Mouse (Mus musculus) embryonic facial prominence, embryonic 15.5 days (tissue): ENCODE results near the gene Nrtn. TPM values are rescaled to one million over a fixed set of nuclear protein-coding genes. Genes with fewer than 3 reads are reported as not detected.
A peak's percentile ranks its signal among the peaks of the same experiment; 100 is the strongest.

Experiments
- ATAC-seq: fragments of 200-750 bp; cut with Nextera tagmentation; 2 replicates; pipeline ENCODE4 v1.8.0; 2017; ENCODE audit warnings: low read depth, moderate TSS enrichment; ENCODE audit not compliant: insufficient number of reproducible peaks, low FRiP score, low TSS enrichment
- H3K27ac ChIP-seq: fragments of 300-500 bp; sonication (generic); replicated peaks from 2 replicates; pipeline ENCODE4 v1.5.1; 2015; ENCODE audit warnings: mild to moderate bottlenecking, inconsistent platforms
- H3K27me3 ChIP-seq: fragments of 300-500 bp; sonication (generic); 2 replicates; pipeline ENCODE4 v1.6.1; 2015; ENCODE audit warnings: inconsistent platforms
- H3K36me3 ChIP-seq: fragments of 300-500 bp; sonication (generic); 2 replicates; pipeline ENCODE4 v1.6.1; 2015; ENCODE audit warnings: mild to moderate bottlenecking, inconsistent platforms
- H3K4me1 ChIP-seq: fragments of 300-500 bp; sonication (generic); 2 replicates; pipeline ENCODE4 v1.6.1; 2015; ENCODE audit warnings: inconsistent platforms
- H3K4me2 ChIP-seq: fragments of 300-500 bp; sonication (generic); replicated peaks from 2 replicates; pipeline ENCODE4 v1.6.1; 2015; ENCODE audit warnings: mild to moderate bottlenecking, inconsistent platforms
- H3K4me3 ChIP-seq: fragments of 300-500 bp; sonication (generic); replicated peaks from 2 replicates; pipeline ENCODE4 v1.5.1; 2015; ENCODE audit warnings: mild to moderate bottlenecking, inconsistent platforms
- H3K9ac ChIP-seq: fragments of 300-500 bp; sonication (generic); 2 replicates; pipeline ENCODE4 v1.6.1; 2015; ENCODE audit warnings: inconsistent platforms
- H3K9me3 ChIP-seq: fragments of 300-500 bp; sonication (generic); replicated peaks from 2 replicates; pipeline ENCODE4 v1.6.1; 2016; ENCODE audit warnings: inconsistent platforms
- WGBS: fragments of 180-500 bp; shearing (Covaris S2); methylation state at CpG from one replicate; pipeline ENCODE4 v1.1.7; 2015; 5-methylcytosine and 5-hydroxymethylcytosine counted together
- polyA plus RNA-seq: library from polyadenylated mRNA; unstranded; fragments of >200 nt; fragmentation: Nextera tagmentation; extraction: Ambion mirVana; gene quantifications from 2 replicates; pipeline ENCODE4 v1.2.1, GENCODE M21; 2015

Nrtn gene
- polyA plus RNA-seq, 1 experiment from 2014 or later = 29.5 TPM

DNA sequence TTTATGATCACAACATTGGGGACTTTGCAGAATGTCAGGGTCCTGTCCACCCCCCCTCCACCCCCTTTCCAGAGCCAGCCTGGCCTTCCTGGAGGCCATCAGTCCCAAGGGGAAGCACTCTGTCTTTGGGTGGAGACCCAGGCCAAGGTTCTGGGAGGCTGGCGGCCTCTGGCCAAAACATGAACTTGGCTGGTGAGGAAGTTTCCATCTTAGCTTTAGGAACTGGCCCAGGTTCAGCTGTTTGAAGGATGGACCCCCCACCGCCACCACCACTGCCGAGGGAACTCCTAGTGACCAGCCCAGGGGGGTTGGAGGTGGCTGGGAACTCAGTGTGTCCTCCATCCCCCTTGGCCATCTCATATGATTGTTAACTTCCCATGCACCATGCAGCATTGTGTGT is 3.7 kb upstream of the Nrtn start:
- H3K36me3 ChIP-seq = no peaks in the 10 kb centered on the region
- H3K27ac ChIP-seq = no peak overlapping the region
- no peaks in the 10 kb centered on the region for H3K9me3 ChIP-seq
- no peak overlapping the region for H3K4me3 ChIP-seq
- no peak overlapping the region for H3K9ac ChIP-seq
- no peak overlapping the region for H3K4me2 ChIP-seq
- no peak for ATAC-seq
- 66% methylated on average over 3 of the region's 3 CpGs for WGBS
- peaks cover 3% of the 10 kb centered on the region for H3K27me3 ChIP-seq
- peaks cover 57% of the 10 kb centered on the region for H3K4me1 ChIP-seq

GRCm38 (mm10) chr17:56759261-56759660 is 1.9 kb upstream of the Nrtn start:
- Histone ChIP-seq H3K36me3 (no peaks in the 10 kb centered on the region), H3K9me3 (no peaks in the 10 kb centered on the region), H3K27me3 (peaks cover 15% of the 10 kb centered on the region), H3K4me1 (peaks cover 60% of the 10 kb centered on the region), H3K4me3 (no peak overlapping the region), H3K9ac (no peak overlapping the region), H3K27ac (no peak overlapping the region), H3K4me2 (no peak overlapping the region)
- WGBS = 44% methylated on average over 7 of the region's 7 CpGs
- ATAC-seq = no peak

DNA sequence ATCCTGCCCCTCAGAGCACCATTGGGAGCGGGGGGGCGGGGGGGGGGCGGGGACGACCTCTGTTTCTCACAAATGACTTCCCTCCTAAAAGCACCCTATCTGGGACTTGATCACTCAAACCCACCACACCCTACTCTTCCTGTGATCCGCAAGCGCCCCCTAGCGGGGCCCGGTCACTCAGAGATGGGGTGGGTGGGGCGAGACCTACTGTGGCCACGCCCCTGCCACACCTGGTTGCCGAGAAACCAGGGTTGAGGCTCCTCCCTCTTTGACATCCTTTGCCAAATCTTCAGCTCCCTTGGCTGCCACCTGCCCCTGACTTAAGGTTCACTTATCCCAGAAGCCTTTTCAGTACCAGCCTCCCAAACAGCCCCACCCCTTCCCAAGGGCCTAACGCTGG is 802 bp upstream of the Nrtn start:
- no peak overlapping the region for H3K27ac ChIP-seq
- H3K4me1 ChIP-seq = peaks cover 69% of the 10 kb centered on the region
- peak overlapping the region; percentile 61; the same call in 1 of the 2 replicates for H3K4me3 ChIP-seq
- peak overlapping the region; percentile 95 for H3K4me2 ChIP-seq
- H3K36me3 ChIP-seq = no peaks in the 10 kb centered on the region
- ATAC-seq = no peak
- H3K9me3 ChIP-seq = no peaks in the 10 kb centered on the region
- H3K9ac ChIP-seq = no peak overlapping the region
- peaks cover 26% of the 10 kb centered on the region for H3K27me3 ChIP-seq
- WGBS = 7% methylated on average over 12 of the region's 12 CpGs

DNA sequence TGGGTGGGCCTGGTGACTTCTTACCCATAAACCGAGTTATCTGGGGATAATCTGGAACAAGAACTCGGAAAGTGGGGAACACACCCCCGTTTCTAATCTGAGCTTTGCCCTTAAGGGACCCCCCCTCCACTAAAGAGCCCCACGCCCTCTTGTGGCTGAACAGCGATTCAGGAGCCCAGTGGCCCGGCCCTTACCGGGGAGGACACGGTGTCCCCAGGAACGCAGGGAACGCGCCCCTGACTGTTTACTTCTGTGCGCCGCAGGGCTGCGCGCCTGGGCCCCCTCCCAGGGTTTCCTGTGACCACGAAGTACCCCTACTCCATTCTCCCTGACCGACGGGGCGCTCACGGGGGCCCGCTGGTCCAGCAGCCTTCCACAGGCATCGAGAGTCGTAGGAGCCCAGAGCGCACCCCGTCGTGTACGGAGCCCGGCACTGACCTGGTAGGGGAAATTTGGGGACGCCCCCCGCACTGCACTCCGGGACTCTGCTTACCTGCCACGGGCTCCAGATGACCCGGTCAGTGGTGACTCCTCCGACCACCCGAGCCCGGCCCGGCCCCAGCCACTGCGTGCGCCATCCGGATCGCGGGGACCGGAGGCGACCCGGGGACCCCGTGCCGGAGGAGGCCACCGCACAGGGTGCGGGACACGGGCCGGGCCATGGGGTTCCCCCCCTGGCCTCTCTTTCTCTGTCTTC is 479 bp downstream of the Nrtn start:
- Histone ChIP-seq H3K9me3 (no peaks in the 10 kb centered on the region), H3K9ac (peak overlapping the region; percentile 58), H3K4me1 (peaks cover 58% of the 10 kb centered on the region), H3K27me3 (peaks cover 39% of the 10 kb centered on the region), H3K36me3 (no peaks in the 10 kb centered on the region), H3K4me2 (peak overlapping the region; percentile 95), H3K27ac (no peak overlapping the region), H3K4me3 (peak overlapping the region; percentile 61)
- peak; percentile 12; the same call in 1 of the 2 replicates for ATAC-seq
- under 1% methylated on average over 51 of the region's 51 CpGs for WGBS

DNA sequence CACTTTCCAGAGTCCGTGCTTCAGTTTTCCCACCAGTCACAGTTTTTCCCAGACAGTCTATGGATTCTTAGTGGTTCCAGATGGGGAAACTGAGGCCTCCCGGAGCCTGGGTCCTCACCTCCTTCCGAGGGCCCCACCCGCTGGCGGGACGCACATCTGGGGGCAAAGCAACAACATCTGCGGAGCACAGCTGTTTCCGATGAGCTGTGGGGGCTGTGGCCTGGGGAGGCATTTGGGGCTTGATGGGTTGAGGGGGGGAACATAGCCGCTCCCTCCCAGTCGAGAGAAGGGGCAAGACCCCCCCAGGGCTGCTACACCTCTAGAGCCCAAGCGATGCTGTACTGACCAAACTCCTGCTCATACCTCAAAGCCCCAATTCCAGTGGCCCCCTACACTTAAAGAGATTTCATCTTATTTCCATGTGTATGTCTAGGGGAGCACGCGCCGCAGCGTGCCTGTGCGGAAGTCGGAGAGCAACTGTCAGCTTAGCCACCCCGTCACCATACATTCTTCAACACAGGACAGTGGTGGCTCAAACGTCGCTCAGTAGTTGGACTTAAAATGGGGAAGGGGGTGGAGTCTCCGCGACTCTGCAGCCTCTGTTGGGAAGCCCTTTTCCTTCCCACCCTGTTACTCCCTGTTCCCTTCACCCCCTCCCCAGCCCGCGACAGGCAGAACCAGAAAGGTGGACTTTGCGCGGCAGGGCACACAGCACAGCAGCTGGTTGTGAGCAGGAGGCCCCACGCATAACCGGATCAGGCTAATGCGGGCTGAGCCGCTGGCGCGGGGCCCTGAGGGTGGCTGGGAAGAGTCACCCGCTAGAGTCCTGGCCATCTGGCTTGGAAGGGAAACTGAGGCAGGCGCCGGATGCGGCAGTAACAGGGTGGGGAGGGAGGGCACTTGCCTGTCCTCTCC is 2.8 kb downstream of the Nrtn start:
- no peak for ATAC-seq
- 7% methylated on average over 36 of the region's 36 CpGs for WGBS
- H3K4me1 ChIP-seq = peaks cover 57% of the 10 kb centered on the region
- no peaks in the 10 kb centered on the region for H3K36me3 ChIP-seq
- H3K9me3 ChIP-seq = no peaks in the 10 kb centered on the region
- H3K4me2 ChIP-seq = peak overlapping the region; percentile 27
- H3K27me3 ChIP-seq = peaks cover 46% of the 10 kb centered on the region
- no peak overlapping the region for H3K9ac ChIP-seq
- no peak overlapping the region for H3K27ac ChIP-seq
- 0 out of 2 replicates have a peak overlapping the region, but pooled peaks have one; percentile 4 for H3K4me3 ChIP-seq

GRCm38 (mm10) chr17:56753452-56753851 is 3.9 kb downstream of the Nrtn start:
- peaks cover 53% of the 10 kb centered on the region for H3K4me1 ChIP-seq
- no peak overlapping the region for H3K27ac ChIP-seq
- WGBS = 23% methylated on average over 15 of the region's 15 CpGs
- no peak overlapping the region for H3K9ac ChIP-seq
- H3K36me3 ChIP-seq = no peaks in the 10 kb centered on the region
- peaks cover 46% of the 10 kb centered on the region for H3K27me3 ChIP-seq
- H3K9me3 ChIP-seq = no peaks in the 10 kb centered on the region
- 0 out of 2 replicates have a peak overlapping the region, but pooled peaks have one; percentile 27 for H3K4me2 ChIP-seq
- ATAC-seq = no peak
- no peak overlapping the region for H3K4me3 ChIP-seq

DNA sequence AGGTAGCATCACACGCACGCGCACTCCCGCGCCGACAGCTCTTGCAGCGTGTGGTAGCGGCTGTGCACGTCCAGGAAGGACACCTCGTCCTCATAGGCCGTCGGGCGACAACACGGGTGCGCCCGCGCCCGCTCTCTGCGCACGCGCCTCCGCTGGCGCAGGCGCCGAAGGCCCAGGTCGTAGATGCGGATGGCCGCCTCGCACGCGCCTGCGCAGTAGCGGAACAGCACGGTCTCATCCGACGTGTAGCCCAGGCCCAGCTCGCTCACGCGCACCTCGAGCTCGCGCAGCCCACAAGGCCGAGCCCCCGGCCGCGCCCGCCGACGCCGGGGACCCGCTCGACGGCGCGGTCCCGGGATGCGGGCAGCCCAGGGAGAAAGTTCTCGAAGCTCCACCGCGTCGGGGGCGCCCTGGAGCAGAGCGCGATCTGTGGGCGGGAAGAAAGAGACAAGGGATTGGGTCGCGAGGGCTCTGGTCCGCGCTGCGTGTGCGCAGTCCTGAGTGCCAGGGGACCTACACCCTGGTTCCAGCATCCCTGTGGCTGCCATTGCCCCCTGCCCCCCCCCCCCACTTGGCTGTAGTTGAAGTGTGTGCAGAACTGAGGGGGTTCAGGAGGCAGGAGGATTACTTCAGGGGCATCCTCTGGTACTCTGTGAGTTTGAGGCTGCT is 5.8 kb downstream of the Nrtn start:
- Histone ChIP-seq H3K27me3 (peaks cover 43% of the 10 kb centered on the region), H3K9ac (no peak overlapping the region), H3K4me2 (peak overlapping the region; percentile 40), H3K36me3 (no peaks in the 10 kb centered on the region), H3K27ac (no peak overlapping the region), H3K9me3 (no peaks in the 10 kb centered on the region), H3K4me1 (peaks cover 34% of the 10 kb centered on the region), H3K4me3 (peak overlapping the region; percentile 31)
- ATAC-seq = peak; percentile 17; the same call in 1 of the 2 replicates
- WGBS = 28% methylated on average over 68 of the region's 71 CpGs

DNA sequence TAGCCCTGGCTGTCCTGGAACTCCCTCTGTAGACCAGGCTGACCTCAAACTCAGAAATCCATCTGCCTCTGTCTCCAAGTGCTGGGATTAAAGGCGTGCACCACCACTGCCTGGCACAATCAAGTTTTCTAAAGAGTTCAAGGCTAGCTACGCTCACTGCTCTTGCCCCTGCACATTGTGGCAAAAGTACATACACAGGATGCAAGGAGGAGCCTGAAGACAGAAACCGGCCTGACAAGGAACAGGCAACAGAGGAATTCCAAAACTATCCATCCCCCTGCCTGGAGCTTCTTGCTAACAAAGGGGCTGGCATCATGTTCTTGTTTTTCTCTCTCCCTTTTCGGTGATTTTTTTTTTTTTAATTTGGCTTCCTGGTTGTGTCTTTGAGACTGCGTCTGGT is 13.2 kb downstream of the Nrtn start:
- no peak overlapping the region for H3K4me3 ChIP-seq
- 32% methylated on average over 5 of the region's 5 CpGs for WGBS
- 0 out of 2 replicates have a peak overlapping the region, but pooled peaks have one; percentile 0 for H3K27ac ChIP-seq
- 0 out of 2 replicates have a peak, but pooled peaks cover 3% of the 10 kb centered on the region for H3K4me1 ChIP-seq
- no peak overlapping the region for H3K4me2 ChIP-seq
- no peak overlapping the region for H3K9ac ChIP-seq
- no peaks in the 10 kb centered on the region for H3K27me3 ChIP-seq
- H3K36me3 ChIP-seq = no peaks in the 10 kb centered on the region
- no peaks in the 10 kb centered on the region for H3K9me3 ChIP-seq
- ATAC-seq = no peak

- no peak for ATAC-seq
- WGBS = 85% methylated on average over 17 of the region's 17 CpGs
These were observed 16.6 kb downstream of the Nrtn start for GRCm38 (mm10) chr17:56740788-56741160.

GRCm38 (mm10) chr17:56740118-56740787 is 17.1 kb downstream of the Nrtn start:
- 0 out of 2 replicates have a peak, but pooled peaks cover 3% of the 10 kb centered on the region for H3K4me1 ChIP-seq
- no peaks in the 10 kb centered on the region for H3K27me3 ChIP-seq
- H3K36me3 ChIP-seq = no peaks in the 10 kb centered on the region
- H3K27ac ChIP-seq = no peak overlapping the region
- H3K4me2 ChIP-seq = no peak overlapping the region
- no peak for ATAC-seq
- no peaks in the 10 kb centered on the region for H3K9me3 ChIP-seq
- H3K4me3 ChIP-seq = no peak overlapping the region
- WGBS = 75% methylated on average over 17 of the region's 17 CpGs
- no peak overlapping the region for H3K9ac ChIP-seq

More at GRCm38 (mm10) chr17:56740788-56741160, 16.6 kb downstream of the Nrtn start:
- no peak overlapping the region for H3K4me3 ChIP-seq
- no peaks in the 10 kb centered on the region for H3K9me3 ChIP-seq
- H3K4me2 ChIP-seq = no peak overlapping the region
- H3K27ac ChIP-seq = no peak overlapping the region
- H3K36me3 ChIP-seq = no peaks in the 10 kb centered on the region
- 0 out of 2 replicates have a peak, but pooled peaks cover 3% of the 10 kb centered on the region for H3K4me1 ChIP-seq
- no peaks in the 10 kb centered on the region for H3K27me3 ChIP-seq
- H3K9ac ChIP-seq = no peak overlapping the region
